Mouse (Mus musculus) cerebellum, adult 8-10 months (tissue): ENCODE data around the gene Ccdc114.

Experiments used
- DNase-seq: peaks from one replicate; pipeline ENCODE4 v3.0.0; 2022

The Ccdc114 gene

DNA sequence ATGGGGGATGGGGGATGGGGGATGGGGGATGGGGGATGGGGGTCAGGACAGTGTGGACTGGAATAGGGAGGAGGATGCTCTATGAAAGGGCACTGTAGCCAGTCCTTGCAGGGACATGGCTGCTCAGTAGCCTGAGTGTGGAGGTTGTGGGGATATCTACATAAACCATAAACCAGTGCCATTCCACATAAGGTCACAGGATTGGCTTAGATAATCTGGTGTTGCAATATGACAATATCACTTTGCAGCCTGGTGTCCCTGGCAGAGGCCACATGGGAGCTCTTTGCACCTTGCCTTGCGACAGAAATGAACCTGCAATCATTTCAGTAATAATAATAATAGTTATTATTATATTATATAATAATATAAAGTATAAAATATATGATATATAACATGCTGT lies 64.5 kb downstream of the Ccdc114 start:
- no peak for DNase-seq

DNA sequence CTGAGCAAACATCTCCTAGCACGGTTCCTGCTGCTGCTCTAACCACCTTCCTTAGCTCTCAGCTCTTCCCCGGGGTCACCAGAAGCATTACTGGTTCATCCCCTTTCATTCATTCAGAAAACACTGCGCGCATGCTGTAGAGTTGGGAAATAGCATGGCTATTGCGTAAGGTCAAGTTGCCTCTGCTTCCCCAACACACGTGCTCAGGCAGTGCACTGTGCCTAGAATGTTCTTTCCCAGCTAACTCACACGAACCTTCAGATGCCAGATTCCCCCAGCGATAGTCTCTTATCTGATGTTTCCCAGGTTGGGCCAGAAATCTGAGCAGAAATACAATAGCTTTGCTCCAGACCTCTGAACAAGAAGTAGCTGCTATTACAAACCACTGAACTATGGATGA lies 68.6 kb downstream of the Ccdc114 start:
- DNase-seq = no peak
